Mouse (Mus musculus): Measurements from ENCODE around the gene Chst15. TPM values are rescaled to one million over a fixed set of nuclear protein-coding genes. Genes with fewer than 3 reads are reported as not detected.

The Chst15 gene
- polyA plus RNA-seq, 1 experiment from 2014 or later, result 30.8 TPM

DNA sequence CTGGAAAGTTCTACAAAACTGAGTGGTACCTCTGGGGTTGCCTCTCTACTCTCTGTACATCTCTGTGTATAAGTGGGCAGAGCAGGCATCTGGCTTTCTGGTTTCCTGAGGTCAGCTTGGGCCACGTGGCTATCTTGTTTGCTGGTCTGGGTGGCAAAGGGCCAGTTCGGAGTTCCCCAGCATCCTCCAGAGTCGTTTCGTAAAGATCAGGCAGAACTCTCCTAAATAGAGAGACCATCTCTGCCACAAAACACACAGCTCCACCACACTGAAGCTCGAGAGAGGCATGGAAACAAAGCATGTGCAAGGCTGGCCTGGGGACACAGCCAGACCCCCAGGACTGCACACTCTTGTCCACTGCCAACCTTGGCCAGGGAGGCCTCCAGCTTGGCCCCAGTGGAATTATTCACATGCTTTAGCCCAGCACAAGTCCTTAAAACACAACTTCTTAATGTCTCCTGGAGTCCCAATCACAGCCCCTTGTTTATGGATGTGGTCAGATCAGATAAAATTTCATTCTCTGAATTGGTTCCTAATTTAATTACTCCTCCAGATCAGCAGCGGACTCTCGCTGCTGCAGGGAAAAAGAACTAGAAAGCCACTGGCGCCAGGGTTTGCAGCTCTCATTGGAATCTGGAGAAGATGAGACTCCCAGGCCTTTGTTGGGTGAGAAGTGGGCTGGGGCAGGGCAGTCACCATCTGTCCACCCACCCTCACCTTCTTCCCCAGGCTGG is 14.4 kb downstream of the Chst15 start:
- H3K9me3 ChIP-seq (ENCODE audit: control insufficient read depth, low read depth, low read length), result no peaks in the 10 kb centered on the region
- H3K36me3 ChIP-seq (ENCODE audit: control insufficient read depth, insufficient read depth, low read length), result no peaks in the 10 kb centered on the region
- WGBS, result 75% methylated on average over 8 of the region's 8 CpGs
- H3K4me3 ChIP-seq (ENCODE audit: low read depth, low read length), result no peak overlapping the region
- no peak for ATAC-seq (ENCODE audit: insufficient number of reproducible peaks, insufficient read depth, low FRiP score, low read depth)
- no peak overlapping the region for H3K4me2 ChIP-seq (replicated peaks; ENCODE audit: low read depth, low read length)
- no peaks in the 10 kb centered on the region for H3K27me3 ChIP-seq (ENCODE audit: control insufficient read depth, insufficient read depth, low read length)
- peaks cover 41% of the 10 kb centered on the region for H3K4me1 ChIP-seq (ENCODE audit: control insufficient read depth, insufficient read depth, low read length)
- no peak overlapping the region for H3K9ac ChIP-seq (replicated peaks; ENCODE audit: low read depth, low read length)
- no peak overlapping the region for H3K27ac ChIP-seq (ENCODE audit: low read length)

DNA sequence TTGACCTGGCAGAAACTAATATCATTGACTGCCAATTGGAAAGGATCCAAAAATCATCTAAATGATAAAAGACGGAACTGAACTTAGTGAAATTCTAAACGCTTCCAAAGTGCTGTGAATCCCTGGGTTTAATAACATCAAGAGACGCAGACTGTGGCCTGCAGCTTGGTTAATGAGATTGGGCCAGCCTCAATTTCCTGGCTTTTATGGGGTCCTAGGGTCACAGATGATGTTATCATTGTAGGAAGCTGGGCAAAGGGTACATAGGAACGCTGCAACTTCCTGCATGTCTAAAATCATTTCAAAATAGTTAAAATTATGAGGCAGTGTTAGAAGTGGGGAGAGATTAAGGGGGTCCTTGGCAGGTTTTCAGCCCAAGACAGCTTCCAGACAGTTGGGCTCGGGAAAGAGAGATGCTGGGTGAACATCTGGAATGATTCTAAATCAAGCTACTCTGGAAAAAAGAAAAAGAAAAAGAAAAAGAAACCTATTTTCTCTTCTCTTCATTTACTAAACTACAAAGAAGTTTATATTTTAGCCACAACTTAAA is 17.3 kb downstream of the Chst15 start:
- Histone ChIP-seq H3K36me3 (ENCODE audit: control insufficient read depth, insufficient read depth, low read length) (no peaks in the 10 kb centered on the region), H3K27ac (ENCODE audit: low read length) (peak overlapping the region; percentile 61), H3K4me1 (ENCODE audit: control insufficient read depth, insufficient read depth, low read length) (peaks cover 31% of the 10 kb centered on the region), H3K27me3 (ENCODE audit: control insufficient read depth, insufficient read depth, low read length) (no peaks in the 10 kb centered on the region), H3K9ac (replicated peaks; ENCODE audit: low read depth, low read length) (no peak overlapping the region), H3K4me3 (ENCODE audit: low read depth, low read length) (no peak overlapping the region), H3K4me2 (replicated peaks; ENCODE audit: low read depth, low read length) (no peak overlapping the region), H3K9me3 (ENCODE audit: control insufficient read depth, low read depth, low read length) (no peaks in the 10 kb centered on the region)
- no peak for ATAC-seq (ENCODE audit: insufficient number of reproducible peaks, insufficient read depth, low FRiP score, low read depth)
- WGBS, result 34% methylated on average over 5 of the region's 5 CpGs

DNA sequence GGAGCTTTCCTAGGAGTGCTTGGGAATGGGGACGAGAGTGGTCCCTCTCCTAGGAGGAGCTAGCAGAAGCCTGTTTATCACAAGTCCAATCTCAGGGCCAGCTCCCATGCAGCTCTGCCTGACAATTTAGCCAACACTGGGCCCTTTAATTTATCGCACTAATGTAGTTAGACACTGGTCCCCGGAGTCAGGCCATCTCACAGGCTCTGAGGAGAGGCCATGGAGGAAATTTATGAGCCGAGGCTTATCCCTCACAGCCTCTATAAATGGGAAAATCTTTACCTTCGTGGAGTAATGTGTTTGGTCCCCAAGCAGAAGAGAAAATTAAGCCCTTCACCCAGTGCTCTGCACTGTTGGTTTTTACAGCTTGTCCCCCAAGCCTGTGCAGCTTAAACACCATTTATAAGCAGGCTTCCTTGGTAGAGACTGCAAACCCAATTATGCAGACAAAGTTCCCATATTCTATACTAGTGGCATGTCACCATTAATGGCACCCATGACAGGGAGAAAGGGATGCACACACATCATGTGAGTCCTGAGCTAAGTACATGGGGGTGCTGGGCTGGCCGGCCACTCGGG is 18.5 kb downstream of the Chst15 start:
- Histone ChIP-seq H3K9me3 (ENCODE audit: control insufficient read depth, low read depth, low read length) (no peaks in the 10 kb centered on the region), H3K4me2 (replicated peaks; ENCODE audit: low read depth, low read length) (no peak overlapping the region), H3K36me3 (ENCODE audit: control insufficient read depth, insufficient read depth, low read length) (no peaks in the 10 kb centered on the region), H3K9ac (replicated peaks; ENCODE audit: low read depth, low read length) (no peak overlapping the region), H3K27me3 (ENCODE audit: control insufficient read depth, insufficient read depth, low read length) (no peaks in the 10 kb centered on the region), H3K27ac (ENCODE audit: low read length) (no peak overlapping the region), H3K4me3 (ENCODE audit: low read depth, low read length) (no peak overlapping the region), H3K4me1 (ENCODE audit: control insufficient read depth, insufficient read depth, low read length) (peaks cover 23% of the 10 kb centered on the region)
- no peak for ATAC-seq (ENCODE audit: insufficient number of reproducible peaks, insufficient read depth, low FRiP score, low read depth)
- WGBS, result 73% methylated on average over 7 of the region's 7 CpGs

DNA sequence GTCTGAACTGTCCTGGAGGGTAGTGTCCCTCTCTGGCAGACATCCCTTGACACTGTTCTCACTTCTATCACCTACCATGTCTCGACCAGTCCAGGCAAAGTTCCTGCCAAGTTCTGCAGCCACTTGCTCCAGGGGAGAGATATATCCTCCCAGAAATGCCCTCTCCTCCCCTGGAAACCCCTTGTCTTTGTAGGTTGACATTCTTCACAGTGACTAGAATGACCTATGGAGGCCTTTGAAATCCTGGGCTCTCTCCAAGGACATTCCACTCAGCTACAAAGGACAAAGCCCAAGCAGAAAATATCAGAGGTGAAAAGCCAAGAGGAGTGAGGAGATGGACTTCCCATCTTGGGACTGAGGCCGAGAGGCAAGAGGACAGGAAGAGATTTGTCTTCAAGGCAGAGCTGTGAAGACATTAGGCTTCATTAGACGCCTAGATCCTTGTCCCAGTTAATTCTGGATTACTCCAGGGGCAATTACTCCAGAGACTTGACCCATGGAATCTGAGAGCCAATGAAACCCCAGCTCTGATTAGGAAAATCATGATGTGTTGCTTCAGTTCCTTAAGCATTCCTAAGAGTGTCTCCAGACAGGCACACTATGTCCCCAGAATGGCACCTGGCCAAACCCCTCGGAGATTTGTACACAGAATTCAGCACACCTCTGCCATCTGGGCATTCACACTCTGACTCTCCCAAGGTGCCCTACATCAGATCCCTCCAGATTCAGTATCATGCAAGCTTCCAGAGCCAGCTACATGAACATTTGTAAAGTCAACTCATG is 20.2 kb downstream of the Chst15 start:
- no peak for ATAC-seq (ENCODE audit: insufficient number of reproducible peaks, insufficient read depth, low FRiP score, low read depth)
- Histone ChIP-seq H3K4me2 (replicated peaks; ENCODE audit: low read depth, low read length) (no peak overlapping the region), H3K9me3 (ENCODE audit: control insufficient read depth, low read depth, low read length) (no peaks in the 10 kb centered on the region), H3K36me3 (ENCODE audit: control insufficient read depth, insufficient read depth, low read length) (no peaks in the 10 kb centered on the region), H3K4me3 (ENCODE audit: low read depth, low read length) (no peak overlapping the region), H3K4me1 (ENCODE audit: control insufficient read depth, insufficient read depth, low read length) (peaks cover 14% of the 10 kb centered on the region), H3K27ac (ENCODE audit: low read length) (no peak overlapping the region), H3K27me3 (ENCODE audit: control insufficient read depth, insufficient read depth, low read length) (no peaks in the 10 kb centered on the region), H3K9ac (replicated peaks; ENCODE audit: low read depth, low read length) (no peak overlapping the region)
- WGBS, result 64% methylated on average over 4 of the region's 4 CpGs

DNA sequence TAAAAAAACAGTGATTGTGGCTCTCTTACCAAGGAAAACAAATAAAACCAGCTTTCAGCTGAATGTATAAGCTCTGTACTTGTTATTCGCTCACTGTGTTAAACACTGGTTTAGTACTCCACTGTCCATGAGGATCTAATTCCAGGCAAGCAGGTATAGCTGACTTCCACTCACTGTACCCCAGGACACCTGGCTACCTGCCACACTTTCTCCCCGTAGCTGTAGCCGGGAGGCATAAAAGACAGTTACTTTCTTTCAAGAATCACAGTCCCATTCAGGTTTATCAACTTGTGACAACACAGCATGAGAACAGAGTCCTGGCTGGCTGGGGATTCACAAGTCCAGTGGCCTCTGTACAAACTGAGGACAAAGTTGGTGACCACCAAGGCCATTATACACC is 20.9 kb downstream of the Chst15 start:
- Histone ChIP-seq H3K9me3 (ENCODE audit: control insufficient read depth, low read depth, low read length) (no peaks in the 10 kb centered on the region), H3K36me3 (ENCODE audit: control insufficient read depth, insufficient read depth, low read length) (no peaks in the 10 kb centered on the region), H3K27ac (ENCODE audit: low read length) (no peak overlapping the region), H3K4me2 (replicated peaks; ENCODE audit: low read depth, low read length) (no peak overlapping the region), H3K9ac (replicated peaks; ENCODE audit: low read depth, low read length) (no peak overlapping the region), H3K27me3 (ENCODE audit: control insufficient read depth, insufficient read depth, low read length) (no peaks in the 10 kb centered on the region), H3K4me3 (ENCODE audit: low read depth, low read length) (no peak overlapping the region), H3K4me1 (ENCODE audit: control insufficient read depth, insufficient read depth, low read length) (peaks cover 13% of the 10 kb centered on the region)
- no peak for ATAC-seq (ENCODE audit: insufficient number of reproducible peaks, insufficient read depth, low FRiP score, low read depth)
- 81% methylated on average over 3 of the region's 3 CpGs for WGBS

DNA sequence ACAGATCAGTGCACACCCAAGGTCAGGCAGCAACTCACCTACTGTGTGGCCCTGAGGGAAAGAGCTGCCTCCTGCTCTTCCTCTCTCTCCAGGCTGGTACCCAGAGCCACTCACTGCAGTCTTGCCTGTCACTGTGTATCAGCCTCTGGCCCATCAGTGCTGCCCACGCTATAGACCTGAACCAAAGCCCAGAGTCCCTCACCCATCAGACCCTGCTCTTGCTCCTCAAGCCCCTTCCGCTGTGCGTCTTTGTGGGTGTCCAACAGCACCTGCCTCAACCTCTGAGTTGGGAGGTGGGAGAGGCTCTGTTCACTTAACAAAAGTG is 29.7 kb downstream of the Chst15 start:
- no peaks in the 10 kb centered on the region for H3K27me3 ChIP-seq (ENCODE audit: control insufficient read depth, insufficient read depth, low read length)
- no peak overlapping the region for H3K4me3 ChIP-seq (ENCODE audit: low read depth, low read length)
- H3K36me3 ChIP-seq (ENCODE audit: control insufficient read depth, insufficient read depth, low read length), result no peaks in the 10 kb centered on the region; the same call in 1 of the 2 replicates
- no peak overlapping the region; the same call in 1 of the 2 replicates for H3K4me2 ChIP-seq (replicated peaks; ENCODE audit: low read depth, low read length)
- H3K9me3 ChIP-seq (ENCODE audit: control insufficient read depth, low read depth, low read length), result no peaks in the 10 kb centered on the region
- H3K27ac ChIP-seq (ENCODE audit: low read length), result peak overlapping the region; percentile 83
- peak; percentile 7; the same call in 1 of the 2 replicates for ATAC-seq (ENCODE audit: insufficient number of reproducible peaks, insufficient read depth, low FRiP score, low read depth)
- no peak overlapping the region for H3K9ac ChIP-seq (replicated peaks; ENCODE audit: low read depth, low read length)
- H3K4me1 ChIP-seq (ENCODE audit: control insufficient read depth, insufficient read depth, low read length), result peaks cover 67% of the 10 kb centered on the region
- WGBS, result 58% methylated on average over 3 of the region's 3 CpGs

DNA sequence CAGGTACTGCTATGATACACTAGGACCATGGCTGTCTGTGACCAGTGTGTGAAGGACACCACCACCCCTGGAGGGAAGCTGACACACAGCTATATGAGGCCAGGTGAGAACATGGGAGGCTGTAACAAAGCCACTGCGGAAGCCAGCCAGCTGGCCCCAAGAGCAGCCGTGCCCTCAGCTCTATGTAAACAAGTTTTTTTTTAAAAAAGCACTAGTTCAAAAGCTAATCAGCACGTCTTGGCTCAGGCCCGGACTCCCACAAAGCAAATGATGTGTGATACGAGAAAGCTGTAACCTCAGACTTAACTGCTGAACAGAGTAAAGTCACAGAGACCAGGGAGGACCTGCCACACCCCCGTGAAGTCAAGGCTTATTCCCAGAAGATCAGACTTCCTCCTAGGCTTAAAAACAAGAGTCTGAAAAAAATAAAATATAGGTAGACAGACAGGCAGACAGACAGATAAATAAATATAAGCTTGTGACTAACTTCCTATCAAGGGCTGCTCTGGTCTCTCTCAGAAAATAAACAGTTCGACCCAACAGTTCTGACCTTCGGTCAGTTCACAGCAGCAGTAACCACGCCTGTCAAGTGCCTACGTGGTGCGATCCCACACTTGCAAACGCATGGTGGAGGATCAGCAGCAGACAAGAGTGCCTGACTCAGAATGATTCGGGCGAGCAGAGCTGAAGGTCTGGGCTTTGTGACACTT is 30.2 kb downstream of the Chst15 start:
- Histone ChIP-seq H3K4me3 (ENCODE audit: low read depth, low read length) (no peak overlapping the region), H3K36me3 (ENCODE audit: control insufficient read depth, insufficient read depth, low read length) (no peaks in the 10 kb centered on the region; the same call in 1 of the 2 replicates), H3K9me3 (ENCODE audit: control insufficient read depth, low read depth, low read length) (no peaks in the 10 kb centered on the region), H3K27ac (ENCODE audit: low read length) (peak overlapping the region; percentile 83), H3K9ac (replicated peaks; ENCODE audit: low read depth, low read length) (no peak overlapping the region), H3K4me1 (ENCODE audit: control insufficient read depth, insufficient read depth, low read length) (peaks cover 70% of the 10 kb centered on the region), H3K4me2 (replicated peaks; ENCODE audit: low read depth, low read length) (peak overlapping the region; percentile 16; the same call in 1 of the 2 replicates), H3K27me3 (ENCODE audit: control insufficient read depth, insufficient read depth, low read length) (no peaks in the 10 kb centered on the region)
- ATAC-seq (ENCODE audit: insufficient number of reproducible peaks, insufficient read depth, low FRiP score, low read depth), result peak; percentile 81
- 11% methylated on average over 14 of the region's 14 CpGs for WGBS

DNA sequence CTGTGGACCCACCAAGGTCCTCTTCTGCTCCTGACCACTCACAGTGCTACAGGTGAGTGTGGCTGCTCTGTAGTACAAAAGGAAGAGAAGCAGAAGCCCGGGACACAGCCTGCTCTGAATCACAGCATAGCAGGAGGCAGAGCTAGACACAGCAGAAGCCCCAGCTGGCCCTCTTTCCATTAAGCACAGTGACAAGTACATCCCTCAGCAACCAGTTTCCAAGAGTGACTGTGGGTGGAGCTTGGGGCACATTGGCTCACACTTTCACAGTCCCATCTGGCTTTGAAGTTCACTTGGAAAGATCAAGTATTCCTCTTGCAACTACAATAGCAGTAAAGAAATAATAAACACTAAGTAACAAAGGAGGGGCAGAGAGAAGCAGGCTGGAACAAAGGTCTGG is 32.2 kb downstream of the Chst15 start:
- ATAC-seq (ENCODE audit: insufficient number of reproducible peaks, insufficient read depth, low FRiP score, low read depth), result peak; percentile 34; the same call in 1 of the 2 replicates
- Histone ChIP-seq H3K9me3 (ENCODE audit: control insufficient read depth, low read depth, low read length) (no peaks in the 10 kb centered on the region), H3K27me3 (ENCODE audit: control insufficient read depth, insufficient read depth, low read length) (no peaks in the 10 kb centered on the region), H3K4me2 (replicated peaks; ENCODE audit: low read depth, low read length) (no peak overlapping the region), H3K36me3 (ENCODE audit: control insufficient read depth, insufficient read depth, low read length) (no peaks in the 10 kb centered on the region; the same call in 1 of the 2 replicates), H3K9ac (replicated peaks; ENCODE audit: low read depth, low read length) (no peak overlapping the region), H3K27ac (ENCODE audit: low read length) (peak overlapping the region; percentile 68), H3K4me3 (ENCODE audit: low read depth, low read length) (no peak overlapping the region), H3K4me1 (ENCODE audit: control insufficient read depth, insufficient read depth, low read length) (peaks cover 66% of the 10 kb centered on the region)
- 15% methylated on average over 1 of the region's 1 CpGs for WGBS
